Mouse (Mus musculus) E14TG2a.4 (cell line): Measurements from ENCODE around the gene Pnp.
"Not testable (repeated sequence)": the region's sequence is repeated elsewhere in the genome, so short reads cannot be mapped to it uniquely, and the experiment has no call there.

ENCODE experiments used
- CTCF ChIP-seq: conservative IDR thresholded peaks from 2 replicates; pipeline ENCODE4 v1.5.1; 2014; ENCODE audit warnings: low read length
- NANOG ChIP-seq: IDR thresholded peaks from 2 replicates; pipeline ENCODE4 v1.6.1; 2014; ENCODE audit warnings: borderline replicate concordance, low read length, mixed read lengths
- POU5F1 ChIP-seq: IDR thresholded peaks from 2 replicates; pipeline ENCODE4 v1.6.1; 2014; ENCODE audit warnings: low read length, borderline replicate concordance

DNA sequence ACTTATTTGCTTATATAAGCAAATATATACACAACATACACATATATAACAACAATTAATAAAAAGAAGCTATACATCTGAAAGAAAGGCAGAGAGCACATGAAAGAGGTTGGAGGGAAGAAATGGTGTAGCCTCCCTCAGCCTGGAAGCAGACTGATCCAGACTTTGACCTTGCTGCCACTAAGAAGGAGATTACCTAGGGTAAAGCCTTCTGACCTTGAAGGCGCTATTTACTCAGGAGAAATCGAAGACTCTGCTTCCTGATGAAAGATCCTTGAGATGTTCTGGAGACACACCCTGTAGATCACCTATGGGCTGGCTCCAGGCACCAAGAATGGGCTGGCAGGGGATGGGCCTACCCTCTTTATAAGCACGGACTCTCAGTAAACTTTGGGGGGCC is 83.8 kb downstream of the Pnp start:
- TF ChIP-seq CTCF, POU5F1, NANOG: not testable (repeated sequence)
